Mouse (Mus musculus) liver, embryonic 14.5 days (tissue): Measurements from ENCODE around the gene Epn3. TPM values are rescaled to one million over a fixed set of nuclear protein-coding genes. Genes with fewer than 3 reads are reported as not detected.

Source experiments
- ATAC-seq: fragments of 200-750 bp; cut with Nextera tagmentation; 2 replicates; pipeline ENCODE4 v1.8.0; 2017; ENCODE audit warnings: moderate number of reproducible peaks, mild to moderate bottlenecking, moderate library complexity; ENCODE audit not compliant: insufficient read depth
- DNase-seq, 3 experiments: peaks; one replicate each; pipeline ENCODE4 v3.0.0-alpha.2; 2012 to 2013; ENCODE audit warnings: low read depth in 3 of 3, low spot score in 3 of 3
- H3K27ac ChIP-seq: fragments of 300-500 bp; sonication (generic); 2 replicates; pipeline ENCODE4 v1.5.1; 2014; ENCODE audit warnings: moderate library complexity, mild to moderate bottlenecking, control low read depth, inconsistent platforms
- H3K27me3 ChIP-seq: fragments of 300-500 bp; sonication (generic); 2 replicates; pipeline ENCODE4 v1.6.1; 2014; ENCODE audit warnings: mild to moderate bottlenecking, low read length, moderate library complexity; ENCODE audit not compliant: control insufficient read depth, insufficient read depth
- H3K36me3 ChIP-seq: fragments of 300-500 bp; sonication (generic); replicated peaks from 2 replicates; pipeline ENCODE4 v1.6.1; 2014; ENCODE audit warnings: low read depth; ENCODE audit not compliant: control insufficient read depth, insufficient read depth
- H3K4me1 ChIP-seq, 2 experiments: fragments of 200-500 bp in 1 of 2; fragments of 300-500 bp in 1 of 2; sonication (generic) in 1 of 2; replicated peaks; 2 replicates each; pipeline ENCODE4 v1.6.1; 2012 to 2014; ENCODE audit warnings: antibody characterized with exemption in 1 of 2, inconsistent platforms in 1 of 2, low read length in 1 of 2; ENCODE audit not compliant: control insufficient read depth in 2 of 2, insufficient read depth in 2 of 2
- H3K4me2 ChIP-seq: fragments of 300-500 bp; sonication (generic); 2 replicates; pipeline ENCODE4 v1.6.1; 2014; ENCODE audit warnings: low read depth, mild to moderate bottlenecking, control low read depth, moderate library complexity
- H3K4me3 ChIP-seq, 2 experiments: fragments of 200-500 bp in 1 of 2; fragments of 300-500 bp in 1 of 2; sonication (generic) in 1 of 2; 2 replicates each; pipeline ENCODE4 v1.5.1; 2012 to 2014; ENCODE audit warnings: low read depth in 2 of 2, low read length in 2 of 2, mild to moderate bottlenecking in 2 of 2, control low read depth in 1 of 2, inconsistent platforms in 1 of 2, moderate library complexity in 1 of 2; ENCODE audit not compliant: insufficient read depth in 1 of 2
- H3K9ac ChIP-seq: fragments of 300-500 bp; sonication (generic); replicated peaks from 2 replicates; pipeline ENCODE4 v1.6.1; 2014; ENCODE audit warnings: mild to moderate bottlenecking, control low read depth, moderate library complexity
- H3K9me3 ChIP-seq: fragments of 300-500 bp; sonication (generic); 2 replicates; pipeline ENCODE4 v1.6.1; 2016; ENCODE audit warnings: low read length, mixed read lengths; ENCODE audit not compliant: control insufficient read depth
- CTCF ChIP-seq: IDR thresholded peaks from 2 replicates; pipeline ENCODE4 v1.5.1; 2016; ENCODE audit warnings: antibody characterized with exemption, low read depth, control low read depth
- EP300 ChIP-seq: IDR thresholded peaks from 2 replicates; pipeline ENCODE4 v1.6.1; 2016; ENCODE audit warnings: antibody characterized with exemption, low read depth
- WGBS: fragments of 180-500 bp; shearing (Covaris S2); extraction: QIAGEN DNeasy Blood & Tissue Kit; methylation state at CpG from one replicate; pipeline ENCODE4 v1.1.7; 2014; ENCODE audit not compliant: insufficient replicate concordance; 5-methylcytosine and 5-hydroxymethylcytosine counted together
- polyA plus RNA-seq, 2 experiments: library from polyadenylated mRNA; depleted of rRNA in 1 of 2; stranded (reverse) in 1 of 2; unstranded in 1 of 2; fragments of >200 nt; fragmentation: Nextera tagmentation in 1 of 2; extraction: Ambion mirVana in 1 of 2; gene quantifications; 2 replicates each; pipeline versions ENCODE4 v1.2.1 to v1.2.3; 2012 to 2014

Gene Epn3
- polyA plus RNA-seq, 2 experiments, result 0.04 TPM; not detected in 1

GRCm38 (mm10) chr11:94498093-94498996 lies 1.4 kb downstream of the Epn3 start:
- WGBS, result 25% methylated on average over 19 of the region's 19 CpGs
- no peak overlapping the region for H3K4me3 ChIP-seq
- H3K4me2 ChIP-seq, result no peak overlapping the region
- no peak overlapping the region for H3K9ac ChIP-seq
- H3K4me1 ChIP-seq, result no peaks in the 10 kb centered on the region
- TF ChIP-seq EP300 (no peak), CTCF (no peak)
- ATAC-seq (no peak), DNase-seq (no peak)
- H3K9me3 ChIP-seq, result no peaks in the 10 kb centered on the region
- peaks cover 24% of the 10 kb centered on the region for H3K27me3 ChIP-seq
- H3K27ac ChIP-seq, result no peak overlapping the region
- H3K36me3 ChIP-seq, result no peaks in the 10 kb centered on the region

- Histone ChIP-seq H3K36me3 (no peaks in the 10 kb centered on the region), H3K4me3 (no peak overlapping the region), H3K9ac (no peak overlapping the region), H3K4me2 (no peak overlapping the region), H3K9me3 (no peaks in the 10 kb centered on the region), H3K27me3 (peaks cover 38% of the 10 kb centered on the region), H3K4me1 (no peaks in the 10 kb centered on the region), H3K27ac (no peak overlapping the region)
- ATAC-seq (no peak), DNase-seq (no peak)
- TF ChIP-seq EP300, result no peak
- 60% methylated on average over 3 of the region's 3 CpGs for WGBS
These were observed 4.4 kb downstream of the Epn3 start for GRCm38 (mm10) chr11:94495415-94495814.

GRCm38 (mm10) chr11:94491749-94492099 lies 8.1 kb downstream of the Epn3 start:
- DNase-seq (no peak), ATAC-seq (no peak)
- Histone ChIP-seq H3K27me3 (peaks cover 21% of the 10 kb centered on the region), H3K4me1 (no peaks in the 10 kb centered on the region), H3K9ac (no peak overlapping the region), H3K27ac (no peak overlapping the region), H3K4me2 (no peak overlapping the region), H3K9me3 (no peaks in the 10 kb centered on the region), H3K4me3 (no peak overlapping the region), H3K36me3 (no peaks in the 10 kb centered on the region)
- TF ChIP-seq EP300, result no peak
- TF ChIP-seq CTCF, result no peak
- WGBS, result 32% methylated on average over 7 of the region's 7 CpGs

- Histone ChIP-seq H3K36me3 (no peaks in the 10 kb centered on the region), H3K4me1 (no peaks in the 10 kb centered on the region), H3K9me3 (no peaks in the 10 kb centered on the region), H3K9ac (no peak overlapping the region), H3K4me3 (peak overlapping the region; percentile 15 to 44; a peak in 3 of 4 replicates), H3K27me3 (peaks cover 21% of the 10 kb centered on the region), H3K4me2 (peak overlapping the region; percentile 47), H3K27ac (no peak overlapping the region)
- no peak for TF ChIP-seq CTCF
- TF ChIP-seq EP300, result no peak
- DNase-seq (no peak), ATAC-seq (no peak)
- 2% methylated on average over 55 of the region's 55 CpGs for WGBS
These were observed 8.6 kb downstream of the Epn3 start for GRCm38 (mm10) chr11:94491035-94491748.

GRCm38 (mm10) chr11:94489745-94490144 lies 10.0 kb downstream of the Epn3 start:
- Histone ChIP-seq H3K36me3 (no peaks in the 10 kb centered on the region), H3K9ac (no peak overlapping the region), H3K4me2 (no peak overlapping the region), H3K9me3 (no peaks in the 10 kb centered on the region), H3K27ac (no peak overlapping the region), H3K4me1 (no peaks in the 10 kb centered on the region), H3K27me3 (peaks cover 25% of the 10 kb centered on the region), H3K4me3 (no peak overlapping the region)
- TF ChIP-seq EP300 (no peak), CTCF (no peak)
- WGBS, result 39% methylated on average over 4 of the region's 4 CpGs
- DNase-seq (no peak), ATAC-seq (no peak)
